ENCODE assay signal across 8 mouse cellular contexts in the genomic region with DNA sequence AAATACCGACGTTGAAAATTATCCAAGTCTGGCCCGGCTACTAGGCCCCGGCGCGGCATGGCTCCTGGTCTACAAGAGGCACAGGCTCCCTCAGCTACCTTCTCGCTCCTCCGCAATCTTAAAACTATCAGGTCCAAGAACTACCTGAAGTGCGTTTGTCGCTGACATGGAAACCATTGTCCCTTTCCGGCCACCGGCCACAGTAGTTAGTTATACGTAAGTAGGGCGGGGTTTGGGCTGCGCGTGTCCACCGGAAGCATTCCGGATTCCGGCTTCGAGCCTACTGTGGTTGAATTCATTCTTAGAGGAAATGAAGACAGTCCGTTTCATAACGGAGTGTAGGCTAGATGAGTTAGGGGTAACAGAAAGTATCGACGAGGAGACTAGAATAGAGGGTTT. TPM values are rescaled to one million over a fixed set of nuclear protein-coding genes. Genes with fewer than 3 reads are reported as not detected.
DNase-seq lines count a peak whose midpoint lies in the region; ATAC-seq lines count a peak whose summit lies in the region.
"Not testable (repeated sequence)": the region's sequence is repeated elsewhere in the genome, so short reads cannot be mapped to it uniquely, and the experiment has no call there.

TSS of gene Naa38 (plus strand) at position 253 of the 399 bp plus-strand sequence.
TSS of gene Cyb5d1 (minus strand) at position 397 of the 399 bp plus-strand sequence.

- under 1% methylated on average over 19 of the region's 24 CpGs for WGBS in hindbrain, embryonic 14.5 days

- H3K27me3 ChIP-seq in hindbrain, embryonic 14.5 days (ENCODE audit: control insufficient read depth, insufficient read depth, low read length): not testable (repeated sequence)

- H3K4me1 ChIP-seq in hindbrain, embryonic 14.5 days (replicated peaks; ENCODE audit: control insufficient read depth, insufficient read depth, low read length): peaks cover 15% of the 10 kb centered on the region

- peak within 1 kb of the TSS; percentile 93 for H3K4me2 ChIP-seq in hindbrain, embryonic 14.5 days (replicated peaks)

- H3K36me3 ChIP-seq in hindbrain, embryonic 14.5 days (replicated peaks; ENCODE audit: control insufficient read depth, insufficient read depth): peaks cover 34% of the 10 kb centered on the region

- not testable (repeated sequence) for H3K9me3 ChIP-seq in hindbrain, embryonic 14.5 days (ENCODE audit: control insufficient read depth, low read length)

- H3K4me3 ChIP-seq in hindbrain, embryonic 14.5 days (replicated peaks; ENCODE audit: low read length): peak within 1 kb of the TSS; percentile 64

- ATAC-seq in hindbrain, embryonic 14.5 days (ENCODE audit: low FRiP score): peak; percentile 77

- peak within 1 kb of the TSS; percentile 98 for H3K27ac ChIP-seq in hindbrain, embryonic 14.5 days

- peak; percentile 88 for DNase-seq in Muller cell, postnatal 12 days (ENCODE audit: inconsistent ontology term)
- DNase-seq in cerebellum, postnatal 14 days: peak; percentile 91 to 93
- peak; percentile 93 to 96 for DNase-seq in frontal cortex, postnatal 36 days (ENCODE audit: low spot score in 2 of 2)
- DNase-seq in hindbrain, embryonic 14.5 days (ENCODE audit: low spot score): peak; percentile 88
- peak; percentile 90 for DNase-seq in left cerebral cortex, adult 11 months (ENCODE audit: low spot score)
- DNase-seq in lung, postnatal 36 days: peak; percentile 96
- DNase-seq in retina, embryonic 14.5 days (ENCODE audit: low spot score): peak; percentile 91
- peak; percentile 83 to 87 for DNase-seq in thymus, postnatal 36 days

- H3K9ac ChIP-seq in hindbrain, embryonic 14.5 days: peak within 1 kb of the TSS; percentile 87

RNA-seq across cellular contexts. Expression of gene Naa38, which starts in this region (rescaled TPM):
- polyA plus RNA-seq in hindbrain, embryonic 14.5 days (2014; fragmentation: Nextera tagmentation; extraction: Ambion mirVana): 117 and 130 TPM in 2 replicates

RNA-seq across cellular contexts. Expression of gene Cyb5d1, which starts in this region (rescaled TPM):
- 23.9 and 26.7 TPM in 2 replicates for polyA plus RNA-seq in hindbrain, embryonic 14.5 days (2014; fragmentation: Nextera tagmentation; extraction: Ambion mirVana)

Comparison
In these comparisons a context has a peak if more than half of its experiments do, and no peak if none do; other contexts are left out.
1. Peak in every context shown above with its lines: DNase-seq, ATAC-seq, H3K4me3 ChIP-seq and H3K27ac ChIP-seq.